In genomic region chr2:118199867-118200266, GRCm38 (mm10) we compare ENCODE assay signal across 9 mouse cellular contexts. TPM values are rescaled to one million over a fixed set of nuclear protein-coding genes. Genes with fewer than 3 reads are reported as not detected.
DNase-seq lines count a peak whose midpoint lies in the region; ATAC-seq and TF ChIP-seq lines count a peak whose summit lies in the region.
"Had no signal": no experiment of that assay in that cellular context is flagged by ENCODE, and none has a peak within 500 bp of the region (broad histone marks: within the 10 kb centered on the region; RNA-seq: fewer than 3 reads in every experiment).

No protein-coding gene starts in this region.

- peak; percentile 74; the same call in 1 of the 2 replicates for ATAC-seq in kidney, embryonic 14.5 days (ENCODE audit: low FRiP score, low TSS enrichment)
- peak; percentile 72; the same call in 1 of the 2 replicates for ATAC-seq in limb, embryonic 14.5 days (ENCODE audit: low FRiP score, low read depth)
- peak; percentile 87 for ATAC-seq in neutrophil, adult 5-6 weeks (ENCODE audit: extremely low read depth, insufficient number of reproducible peaks, low FRiP score, poor library complexity, severe bottlenecking)

- no peak overlapping the region for H3K4me2 ChIP-seq in kidney, embryonic 14.5 days (replicated peaks; ENCODE audit: low read depth, low read length)
- no peak overlapping the region for H3K4me2 ChIP-seq in limb, embryonic 14.5 days (replicated peaks; ENCODE audit: low read depth, low read length, severe bottlenecking)

- H3K9me3 ChIP-seq in kidney, embryonic 14.5 days (ENCODE audit: control insufficient read depth, low read length), result no peaks in the 10 kb centered on the region
- H3K9me3 ChIP-seq in limb, embryonic 14.5 days (ENCODE audit: control insufficient read depth, low read length), result no peaks in the 10 kb centered on the region

- no peaks in the 10 kb centered on the region for H3K27me3 ChIP-seq in kidney, embryonic 14.5 days (ENCODE audit: control insufficient read depth, insufficient read depth, low read length)
- H3K27me3 ChIP-seq in limb, embryonic 14.5 days (ENCODE audit: control insufficient read depth, insufficient read depth, low read length), result 0 out of 2 replicates have a peak, but pooled peaks cover 4% of the 10 kb centered on the region

- H3K4me3 ChIP-seq in kidney, embryonic 14.5 days (ENCODE audit: low read length), result no peak overlapping the region
- H3K4me3 ChIP-seq in limb, embryonic 14.5 days (replicated peaks; ENCODE audit: low read length), result no peak overlapping the region
- H3K4me3 ChIP-seq: erythroblast, embryonic 14.5 days had no signal

- 7% methylated on average over 5 of the region's 5 CpGs for WGBS in kidney, embryonic 14.5 days
- WGBS in limb, embryonic 14.5 days, result 7% methylated on average over 5 of the region's 5 CpGs

- no peak overlapping the region for H3K9ac ChIP-seq in kidney, embryonic 14.5 days (ENCODE audit: low read depth, low read length)
- H3K9ac ChIP-seq in limb, embryonic 14.5 days (ENCODE audit: low read depth, low read length, severe bottlenecking), result no peak overlapping the region

- DNase-seq in A20 (ENCODE audit: low read depth, low spot score), result peak; percentile 76
- DNase-seq in adrenal gland, adult 18-20 months (ENCODE audit: low spot score in 2 of 2), result peak; percentile 73 to 78
- DNase-seq in embryo, embryonic 10.5 days (ENCODE audit: low spot score), result peak; percentile 93
- peak; percentile 38 for DNase-seq in gastrocnemius, postnatal 25 days
- peak; percentile 79 for DNase-seq in limb, embryonic 14.5 days (ENCODE audit: low spot score)
- DNase-seq in thymus, adult 18-20 months, result peak; percentile 7 to 14

- 0 out of 2 replicates have a peak, but pooled peaks cover 3% of the 10 kb centered on the region for H3K4me1 ChIP-seq in kidney, embryonic 14.5 days (ENCODE audit: control insufficient read depth, insufficient read depth, low read length)
- peaks cover 7% of the 10 kb centered on the region; the same call in 1 of the 2 replicates for H3K4me1 ChIP-seq in limb, embryonic 14.5 days (ENCODE audit: control insufficient read depth, insufficient read depth, low read length)

- no peak for TF ChIP-seq POLR2A in limb, embryonic 14.5 days (IDR thresholded peaks at IDR 0.05; ENCODE audit: borderline replicate concordance, extremely low read depth, insufficient read depth, insufficient read length)

- H3K27ac ChIP-seq in kidney, embryonic 14.5 days (ENCODE audit: low read depth, low read length), result no peak overlapping the region
- H3K27ac ChIP-seq in limb, embryonic 14.5 days (replicated peaks; ENCODE audit: low read depth, low read length), result no peak overlapping the region

- no peaks in the 10 kb centered on the region for H3K36me3 ChIP-seq in kidney, embryonic 14.5 days (ENCODE audit: control insufficient read depth, insufficient read depth, low read length)
- no peaks in the 10 kb centered on the region for H3K36me3 ChIP-seq in limb, embryonic 14.5 days (ENCODE audit: control insufficient read depth, insufficient read depth, low read length)

RNA-seq across cellular contexts. Expression of gene Fsip1, which starts 56.9 kb away (rescaled TPM):
- total RNA-seq in adrenal gland, adult 18-20 months (2021), result under 1 TPM in 1 of 2 experiments, not detected in 1; 0.26 TPM
- not detected for total RNA-seq in gastrocnemius, postnatal 25 days (2021)
- polyA plus RNA-seq in kidney, embryonic 14.5 days (2014; fragmentation: Nextera tagmentation; extraction: Ambion mirVana), result 1.3 and 1.7 TPM in 2 replicates
- polyA plus RNA-seq in limb, embryonic 14.5 days (2012; rRNA removed), result 0.32 and 0.40 TPM in 2 replicates
- polyA plus RNA-seq in limb, embryonic 14.5 days (2014; fragmentation: Nextera tagmentation; extraction: Ambion mirVana), result 0.32 and 0.54 TPM in 2 replicates
- 3.1 and 3.9 TPM in 2 replicates for total RNA-seq in neutrophil, adult 5-6 weeks (2017)
- polyA plus RNA-seq: erythroblast, embryonic 14.5 days had no signal

Comparison
In these comparisons a context has a peak if more than half of its experiments do, and no peak if none do; other contexts are left out.
1. DNase-seq: peak in every context shown above with its lines; median percentile 93 in embryo, embryonic 10.5 days; 79 in limb, embryonic 14.5 days; 76 in A20; 76 in adrenal gland, adult 18-20 months; 38 in gastrocnemius, postnatal 25 days; 10 in thymus, adult 18-20 months.